Mouse (Mus musculus) testis, adult 2 months (tissue): Measurements from ENCODE around the gene Ccdc187. TPM values are rescaled to one million over a fixed set of nuclear protein-coding genes. Genes with fewer than 3 reads are reported as not detected.
A peak's percentile ranks its signal among the peaks of the same experiment; 100 is the strongest.

Source experiments
- H3K27ac ChIP-seq: fragments of 200-500 bp; 2 replicates; pipeline ENCODE4 v1.5.1; 2012; ENCODE audit warnings: low read depth, low read length; ENCODE audit not compliant: control insufficient read depth, insufficient read depth
- H3K27me3 ChIP-seq: fragments of 200-500 bp; 2 replicates; pipeline ENCODE4 v1.6.1; 2012; ENCODE audit warnings: mild to moderate bottlenecking, low read length, moderate library complexity; ENCODE audit not compliant: control insufficient read depth, insufficient read depth
- H3K36me3 ChIP-seq: fragments of 200-500 bp; 2 replicates; pipeline ENCODE4 v1.6.1; 2012; ENCODE audit warnings: mild to moderate bottlenecking, low read length; ENCODE audit not compliant: control insufficient read depth, insufficient read depth
- H3K4me1 ChIP-seq: fragments of 200-500 bp; 2 replicates; pipeline ENCODE4 v1.6.1; 2012; ENCODE audit warnings: low read length; ENCODE audit not compliant: control insufficient read depth, insufficient read depth
- H3K4me3 ChIP-seq: fragments of 200-500 bp; 2 replicates; pipeline ENCODE4 v1.5.1; 2012; ENCODE audit warnings: low read depth, mild to moderate bottlenecking, low read length, moderate library complexity, mixed read lengths; ENCODE audit not compliant: control insufficient read depth
- CTCF ChIP-seq: fragments of 200-500 bp; IDR thresholded peaks from 2 replicates; pipeline ENCODE4 v1.5.1; 2012; ENCODE audit warnings: low read depth, mild to moderate bottlenecking, inconsistent platforms, low read length, moderate library complexity; ENCODE audit not compliant: control insufficient read depth, insufficient read depth, insufficient replicate concordance
- POLR2A ChIP-seq: fragments of 200-500 bp; IDR thresholded peaks from 2 replicates; pipeline ENCODE4 v1.6.1; 2012; ENCODE audit warnings: low read depth, mild to moderate bottlenecking, inconsistent platforms, low read length, moderate library complexity; ENCODE audit not compliant: control insufficient read depth
- polyA plus RNA-seq: library from polyadenylated mRNA; depleted of rRNA; stranded (reverse); fragments of >200 nt; gene quantifications from 2 replicates; pipeline ENCODE4 v1.2.3, GENCODE M21; 2012

Gene Ccdc187
- polyA plus RNA-seq, 1 experiment, result 90.3 TPM

DNA sequence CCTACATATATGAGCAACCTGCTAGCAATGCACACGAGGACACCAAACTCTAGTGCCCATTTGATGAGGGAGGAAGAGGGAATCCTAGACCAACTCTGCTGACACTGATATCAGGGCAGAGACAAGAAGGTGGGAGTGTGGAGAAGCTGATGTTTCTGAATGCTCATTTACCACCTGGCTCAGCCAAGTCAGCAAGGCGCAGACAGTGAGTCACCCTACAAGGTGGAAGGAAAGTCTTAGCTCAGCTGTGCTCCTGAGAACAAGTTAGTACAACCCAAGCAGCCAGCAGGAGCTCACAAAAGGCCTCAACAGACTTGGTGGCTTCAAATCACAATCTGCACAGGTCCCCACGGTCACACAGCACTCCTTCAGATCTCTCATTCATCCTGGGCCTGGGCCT is 63.0 kb downstream of the Ccdc187 start:
- Histone ChIP-seq H3K4me1 (peaks cover 7% of the 10 kb centered on the region), H3K36me3 (peaks cover 2% of the 10 kb centered on the region; the same call in 1 of the 2 replicates), H3K4me3 (no peak overlapping the region), H3K27me3 (no peaks in the 10 kb centered on the region), H3K27ac (no peak overlapping the region)
- no peak for TF ChIP-seq CTCF
- TF ChIP-seq POLR2A, result no peak

DNA sequence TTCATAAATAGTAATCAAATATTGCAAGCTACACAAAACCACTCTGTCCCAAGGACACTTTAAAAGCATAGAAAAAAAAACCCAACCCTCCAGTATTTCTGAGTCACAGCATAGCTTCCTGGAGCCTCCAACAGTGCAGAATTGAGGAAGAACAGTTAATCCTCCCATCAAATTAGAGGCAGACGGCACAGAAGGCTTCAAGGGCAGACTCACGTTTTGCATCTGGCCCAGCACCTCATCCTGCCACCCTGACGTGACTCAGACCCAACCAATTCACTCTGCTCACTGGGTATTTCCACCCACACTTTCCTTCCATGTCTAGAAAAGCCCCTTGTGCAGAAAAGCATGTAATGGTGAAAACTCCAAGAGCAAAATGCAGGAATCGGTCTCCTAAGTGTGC is 64.1 kb downstream of the Ccdc187 start:
- peaks cover 5% of the 10 kb centered on the region for H3K4me1 ChIP-seq
- H3K36me3 ChIP-seq, result peaks cover 2% of the 10 kb centered on the region; the same call in 1 of the 2 replicates
- no peaks in the 10 kb centered on the region for H3K27me3 ChIP-seq
- no peak overlapping the region for H3K4me3 ChIP-seq
- TF ChIP-seq POLR2A (no peak), CTCF (no peak)
- H3K27ac ChIP-seq, result no peak overlapping the region

DNA sequence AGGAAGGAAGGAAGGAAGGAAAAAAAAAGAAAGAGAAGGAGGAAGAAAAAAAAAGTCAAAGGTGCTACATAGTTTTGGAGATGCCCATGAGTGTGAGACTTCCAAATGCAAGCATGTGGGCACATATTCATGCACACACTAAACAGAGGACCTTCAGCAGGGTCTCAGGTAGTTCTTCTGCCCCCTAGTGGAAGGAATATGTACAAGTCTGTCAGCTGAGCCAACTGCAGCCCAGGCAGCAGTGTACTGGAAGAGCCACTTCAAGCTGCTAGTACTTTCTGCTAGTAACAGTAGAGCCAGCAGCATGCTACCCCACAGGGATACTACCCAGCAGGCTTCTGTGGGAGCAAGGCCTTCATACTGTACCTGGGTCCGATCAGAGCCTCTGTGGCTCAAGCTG is 66.6 kb downstream of the Ccdc187 start:
- Histone ChIP-seq H3K27me3 (no peaks in the 10 kb centered on the region), H3K27ac (no peak overlapping the region), H3K4me1 (no peaks in the 10 kb centered on the region), H3K4me3 (no peak overlapping the region), H3K36me3 (peaks cover 4% of the 10 kb centered on the region)
- TF ChIP-seq CTCF (peak; percentile 50; the same call in 1 of the 2 replicates), POLR2A (no peak)

DNA sequence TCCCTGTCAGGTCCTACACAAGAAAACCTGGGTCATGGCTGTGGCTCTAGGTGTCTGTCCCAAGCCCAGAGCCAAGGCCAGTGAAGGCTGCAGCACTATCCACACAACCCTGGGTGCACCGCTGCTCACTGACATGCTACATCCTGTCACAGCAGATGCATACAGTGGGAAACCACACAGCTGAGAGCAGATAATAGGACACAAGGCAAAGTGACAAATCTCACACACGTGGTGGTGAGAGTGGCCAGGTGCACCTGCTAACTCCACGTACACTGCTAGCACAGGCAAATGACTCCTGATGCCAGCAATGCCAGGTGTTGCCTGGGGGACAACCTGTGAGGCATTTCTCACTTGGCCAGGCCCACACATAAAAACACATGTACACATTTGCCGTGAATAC is 69.1 kb downstream of the Ccdc187 start:
- no peak for TF ChIP-seq POLR2A
- TF ChIP-seq CTCF, result no peak

DNA sequence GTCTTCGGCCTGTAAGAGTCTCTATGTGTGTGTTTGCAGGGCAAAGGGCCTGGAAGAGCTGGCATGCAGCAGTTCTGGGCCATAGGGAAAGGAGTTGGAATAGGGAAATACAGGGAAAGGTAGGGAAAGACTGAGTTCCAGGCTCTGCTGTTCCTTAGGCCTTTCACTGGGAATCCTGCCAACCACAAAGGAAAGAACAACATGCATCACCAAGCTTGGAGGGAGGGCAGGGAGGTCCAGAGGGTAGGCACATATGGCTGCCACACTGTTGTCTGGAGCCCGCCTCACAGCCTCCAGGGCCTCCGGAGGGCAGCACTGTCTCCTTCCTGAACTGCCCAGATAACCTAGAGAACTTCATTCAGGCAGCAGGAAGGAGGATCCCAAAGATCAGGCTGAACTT is 70.4 kb downstream of the Ccdc187 start:
- peaks cover 2% of the 10 kb centered on the region for H3K36me3 ChIP-seq
- no peak overlapping the region for H3K4me3 ChIP-seq
- H3K27ac ChIP-seq, result no peak overlapping the region

More for the DNA sequence above, 69.1 kb downstream of the Ccdc187 start:
- Histone ChIP-seq H3K4me3 (no peak overlapping the region), H3K4me1 (no peaks in the 10 kb centered on the region), H3K27ac (no peak overlapping the region), H3K27me3 (no peaks in the 10 kb centered on the region), H3K36me3 (peaks cover 4% of the 10 kb centered on the region)

DNA sequence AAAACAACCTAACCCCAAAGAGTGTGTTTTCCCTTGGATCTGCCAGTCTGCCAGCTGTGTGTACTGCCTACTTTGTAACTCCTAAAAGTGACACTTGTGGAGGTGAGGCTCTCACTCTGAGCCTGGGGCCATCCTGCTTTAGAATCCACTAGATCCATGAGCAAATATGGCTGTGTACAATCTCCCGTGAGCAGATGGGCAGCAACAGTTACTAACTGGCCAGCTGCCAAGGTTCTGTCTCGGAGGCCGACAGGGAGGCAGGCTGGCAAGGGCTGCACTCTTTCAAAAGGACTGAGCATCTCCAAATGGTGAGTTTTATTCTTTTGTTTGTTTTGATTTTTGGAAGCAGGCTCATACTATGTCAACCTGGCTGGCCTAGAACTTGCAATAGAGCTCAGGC is 79.8 kb downstream of the Ccdc187 start:
- Histone ChIP-seq H3K36me3 (no peaks in the 10 kb centered on the region; the same call in 1 of the 2 replicates), H3K27ac (no peak overlapping the region), H3K4me1 (no peaks in the 10 kb centered on the region), H3K27me3 (no peaks in the 10 kb centered on the region), H3K4me3 (no peak overlapping the region)
- TF ChIP-seq CTCF (no peak), POLR2A (no peak)

More for the DNA sequence above, 70.4 kb downstream of the Ccdc187 start:
- H3K4me1 ChIP-seq, result no peaks in the 10 kb centered on the region
- no peaks in the 10 kb centered on the region for H3K27me3 ChIP-seq
- TF ChIP-seq CTCF (no peak), POLR2A (no peak)

DNA sequence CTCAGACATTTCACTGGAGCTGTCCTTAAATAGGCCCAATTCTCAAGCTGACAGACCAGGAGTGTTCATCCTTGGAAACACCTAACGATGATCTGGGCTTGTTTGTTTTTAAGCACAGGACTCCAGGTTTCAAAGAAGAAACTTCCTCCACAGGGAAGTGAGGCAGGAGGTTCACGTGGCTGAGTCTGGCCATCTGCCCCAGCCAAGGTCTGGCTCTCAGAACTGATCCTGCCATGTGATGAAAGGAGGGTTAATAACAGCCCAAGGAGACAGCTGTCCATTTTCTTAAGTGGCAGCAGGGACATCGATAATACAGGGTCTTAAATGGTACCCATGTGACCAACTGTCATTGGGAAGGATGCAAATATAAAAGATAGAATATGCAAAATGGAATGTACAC is 84.8 kb downstream of the Ccdc187 start:
- Histone ChIP-seq H3K27ac (no peak overlapping the region), H3K27me3 (no peaks in the 10 kb centered on the region), H3K4me1 (peaks cover 2% of the 10 kb centered on the region), H3K4me3 (no peak overlapping the region), H3K36me3 (no peaks in the 10 kb centered on the region; the same call in 1 of the 2 replicates)
- TF ChIP-seq POLR2A (no peak), CTCF (no peak)

DNA sequence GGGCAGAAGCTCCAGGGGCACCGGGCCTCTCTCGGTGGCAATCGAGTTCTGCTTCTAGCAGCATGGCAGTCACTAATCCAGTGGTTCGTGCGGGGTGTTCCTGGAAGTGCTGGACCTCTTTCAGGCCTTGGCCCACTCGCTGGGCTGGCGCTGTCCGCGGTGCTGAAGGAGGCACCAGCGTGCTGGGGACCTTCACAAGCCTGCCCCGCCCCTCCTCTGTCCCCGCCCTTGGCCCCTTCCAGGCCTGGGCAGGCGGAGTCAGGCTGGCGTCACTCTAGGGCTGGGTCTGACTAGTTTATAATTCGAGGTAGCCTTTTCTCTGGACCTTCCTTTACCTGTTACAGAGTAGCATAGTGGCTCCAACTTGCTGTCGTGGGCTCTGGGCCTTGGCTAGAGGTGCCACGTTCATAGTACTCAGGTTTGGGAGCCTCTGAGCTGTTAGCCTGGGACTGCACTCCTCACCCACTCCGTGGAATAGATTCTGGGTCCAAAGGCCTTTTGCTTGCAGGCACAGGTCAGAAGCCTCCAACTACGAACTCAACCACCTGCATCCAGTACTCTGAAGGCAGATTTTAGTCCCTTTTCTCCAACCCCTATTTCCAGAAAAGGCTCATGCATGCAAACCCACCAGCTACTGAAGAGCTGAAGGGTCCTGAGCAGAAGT is 86.1 kb downstream of the Ccdc187 start, which contains the start of gene Lhx3:
Lhx3 (minus strand) TSS at position 164 of the 664 bp plus-strand sequence.
- Histone ChIP-seq H3K27me3 (no peaks in the 10 kb centered on the region), H3K27ac (no peak within 1 kb of the TSS), H3K4me3 (no peak within 1 kb of the TSS), H3K4me1 (peaks cover 2% of the 10 kb centered on the region), H3K36me3 (no peaks in the 10 kb centered on the region; the same call in 1 of the 2 replicates)
- TF ChIP-seq CTCF (no peak), POLR2A (no peak)
